Comparison of ENCODE assay signal across 17 mouse cellular contexts in genomic region chr16:43515538-43515937, GRCm38 (mm10).
DNase-seq lines count a peak whose midpoint lies in the region; ATAC-seq lines count a peak whose summit lies in the region.
"Had no signal": no experiment of that assay in that cellular context is flagged by ENCODE, and none has a peak within 500 bp of the region (broad histone marks: within the 10 kb centered on the region; RNA-seq: fewer than 3 reads in every experiment).

No protein-coding gene starts in this region.

- H3K9ac ChIP-seq in midbrain, embryonic 11.5 days (ENCODE audit: low read length), result no peak overlapping the region
- H3K9ac ChIP-seq in midbrain, embryonic 14.5 days (replicated peaks; ENCODE audit: low read length), result no peak overlapping the region
- H3K9ac ChIP-seq: heart, embryonic 15.5 days; intestine, embryonic 15.5 days; limb, embryonic 12.5 days; liver, embryonic 14.5 days; neural tube, embryonic 12.5 days had no signal

- peak; percentile 87 for DNase-seq in heart, adult 11 months
- no peak for DNase-seq in heart, adult 9 months (ENCODE audit: low spot score in 2 of 2)
- DNase-seq in midbrain, embryonic 11.5 days (ENCODE audit: low spot score, missing footprints), result peak; percentile 44
- no peak for DNase-seq in midbrain, embryonic 14.5 days
- DNase-seq in NIH3T3 (ENCODE audit: low read depth), result peak; percentile 11
- no peak for DNase-seq in ovary, postnatal 14 days (ENCODE audit: low spot score)
- no peak for DNase-seq in cerebellum, postnatal 36 days
- DNase-seq: adrenal gland, postnatal 14 days; cerebellum, adult 9-10 months; right cerebral cortex, postnatal 25 days had no signal

- H3K27ac ChIP-seq in midbrain, embryonic 11.5 days (ENCODE audit: low read depth, low read length), result no peak overlapping the region
- no peak overlapping the region for H3K27ac ChIP-seq in midbrain, embryonic 14.5 days (replicated peaks; ENCODE audit: low read depth, low read length)
- H3K27ac ChIP-seq: heart, embryonic 15.5 days; hindbrain, embryonic 10.5 days; intestine, embryonic 15.5 days; limb, embryonic 12.5 days; liver, embryonic 14.5 days; neural tube, embryonic 12.5 days had no signal

- no peaks in the 10 kb centered on the region for H3K9me3 ChIP-seq in midbrain, embryonic 11.5 days (ENCODE audit: control insufficient read depth, low read length)
- no peaks in the 10 kb centered on the region for H3K9me3 ChIP-seq in midbrain, embryonic 14.5 days (ENCODE audit: control insufficient read depth, low read length)
- H3K9me3 ChIP-seq: heart, embryonic 15.5 days; hindbrain, embryonic 10.5 days; intestine, embryonic 15.5 days; limb, embryonic 12.5 days; neural tube, embryonic 12.5 days had no signal

- H3K36me3 ChIP-seq in midbrain, embryonic 11.5 days (ENCODE audit: control insufficient read depth, insufficient read depth, low read length), result no peaks in the 10 kb centered on the region
- no peaks in the 10 kb centered on the region for H3K36me3 ChIP-seq in midbrain, embryonic 14.5 days (ENCODE audit: control insufficient read depth, insufficient read depth, low read length)
- H3K36me3 ChIP-seq: heart, embryonic 15.5 days; intestine, embryonic 15.5 days; limb, embryonic 12.5 days; neural tube, embryonic 12.5 days had no signal

- 82% methylated on average over 4 of the region's 4 CpGs for WGBS in midbrain, embryonic 11.5 days
- WGBS in midbrain, embryonic 14.5 days, result 63% methylated on average over 4 of the region's 4 CpGs

- no peak overlapping the region for H3K4me3 ChIP-seq in midbrain, embryonic 11.5 days (ENCODE audit: low read depth, low read length)
- H3K4me3 ChIP-seq in midbrain, embryonic 14.5 days (replicated peaks; ENCODE audit: low read depth, low read length), result no peak overlapping the region
- H3K4me3 ChIP-seq: heart, embryonic 15.5 days; hindbrain, embryonic 10.5 days; intestine, embryonic 15.5 days; limb, embryonic 12.5 days; neural tube, embryonic 12.5 days had no signal

- H3K27me3 ChIP-seq in midbrain, embryonic 11.5 days (ENCODE audit: control insufficient read depth, insufficient read depth, low read length), result no peaks in the 10 kb centered on the region
- H3K27me3 ChIP-seq in midbrain, embryonic 14.5 days (ENCODE audit: control insufficient read depth, insufficient read depth, low read length), result no peaks in the 10 kb centered on the region
- H3K27me3 ChIP-seq: heart, embryonic 15.5 days; intestine, embryonic 15.5 days; limb, embryonic 12.5 days; neural tube, embryonic 12.5 days had no signal

- H3K4me1 ChIP-seq in midbrain, embryonic 11.5 days (ENCODE audit: control insufficient read depth, insufficient read depth, low read length), result no peaks in the 10 kb centered on the region
- H3K4me1 ChIP-seq in midbrain, embryonic 14.5 days (ENCODE audit: control insufficient read depth, insufficient read depth, low read length), result peaks cover 11% of the 10 kb centered on the region; the same call in 1 of the 2 replicates
- H3K4me1 ChIP-seq: intestine, embryonic 15.5 days; limb, embryonic 12.5 days had no signal

- no peak overlapping the region for H3K4me2 ChIP-seq in midbrain, embryonic 11.5 days
- H3K4me2 ChIP-seq in midbrain, embryonic 14.5 days (ENCODE audit: low read length), result no peak overlapping the region
- H3K4me2 ChIP-seq: heart, embryonic 15.5 days; intestine, embryonic 15.5 days; limb, embryonic 12.5 days; neural tube, embryonic 12.5 days had no signal

- ATAC-seq in midbrain, embryonic 11.5 days (ENCODE audit: low FRiP score), result no peak
- no peak for ATAC-seq in midbrain, embryonic 14.5 days (ENCODE audit: low FRiP score, low TSS enrichment)
- ATAC-seq: intestine, embryonic 15.5 days; midbrain, embryonic 16.5 days had no signal

Comparison
In these comparisons a context has a peak if more than half of its experiments do, and no peak if none do; other contexts are left out.
1. DNase-seq: peak in heart, adult 11 months (single experiment), midbrain, embryonic 11.5 days (single experiment) and NIH3T3 (single experiment); none in heart, adult 9 months (0 of 2), midbrain, embryonic 14.5 days (single experiment), ovary, postnatal 14 days (single experiment) and cerebellum, postnatal 36 days (0 of 2).